Comparison of ENCODE assay signal across 8 mouse cellular contexts in genomic region chr7:72238575-72238974, GRCm38 (mm10).
DNase-seq lines count a peak whose midpoint lies in the region; ATAC-seq lines count a peak whose summit lies in the region.

No protein-coding gene starts in this region.

- H3K9me3 ChIP-seq in forebrain, embryonic 10.5 days, result no peaks in the 10 kb centered on the region
- H3K9me3 ChIP-seq in hindbrain, embryonic 11.5 days (ENCODE audit: control insufficient read depth, low read length), result no peaks in the 10 kb centered on the region

- DNase-seq in Muller cell, postnatal 12 days (ENCODE audit: inconsistent ontology term), result peak; percentile 47
- DNase-seq in brain, adult 2 months (ENCODE audit: low read depth, low spot score), result peak; percentile 85
- DNase-seq in forebrain, embryonic 10.5 days (ENCODE audit: extremely low spot score, low spot score), result peak; percentile 55
- DNase-seq in hindbrain, embryonic 11.5 days (ENCODE audit: low spot score), result peak; percentile 81
- DNase-seq in layer of hippocampus, adult 9-11 months, result peak; percentile 47
- DNase-seq in lung, postnatal 4 days, result peak; percentile 35 to 80
- DNase-seq in right cerebral cortex, postnatal 10 days (ENCODE audit: low spot score in 2 of 2), result peak; percentile 82 to 84
- no peak for DNase-seq in MN1 (ENCODE audit: low spot score)

- no peak overlapping the region for H3K27ac ChIP-seq in forebrain, embryonic 10.5 days
- H3K27ac ChIP-seq in hindbrain, embryonic 11.5 days (ENCODE audit: low read depth, low read length), result no peak overlapping the region

- no peaks in the 10 kb centered on the region for H3K4me1 ChIP-seq in forebrain, embryonic 10.5 days
- H3K4me1 ChIP-seq in hindbrain, embryonic 11.5 days (replicated peaks; ENCODE audit: control insufficient read depth, insufficient read depth, low read length), result no peaks in the 10 kb centered on the region

- H3K4me2 ChIP-seq in hindbrain, embryonic 11.5 days (replicated peaks; ENCODE audit: low read depth, low read length), result no peak overlapping the region

- H3K36me3 ChIP-seq in forebrain, embryonic 10.5 days (replicated peaks), result no peaks in the 10 kb centered on the region
- no peaks in the 10 kb centered on the region for H3K36me3 ChIP-seq in hindbrain, embryonic 11.5 days (ENCODE audit: control insufficient read depth, insufficient read depth, low read length)

- ATAC-seq in hindbrain, embryonic 11.5 days (ENCODE audit: low FRiP score), result no peak

- H3K27me3 ChIP-seq in forebrain, embryonic 10.5 days (ENCODE audit: poor library complexity, severe bottlenecking), result no peaks in the 10 kb centered on the region
- H3K27me3 ChIP-seq in hindbrain, embryonic 11.5 days (ENCODE audit: control insufficient read depth, insufficient read depth, low read length), result no peaks in the 10 kb centered on the region

- no peak overlapping the region for H3K4me3 ChIP-seq in forebrain, embryonic 10.5 days
- H3K4me3 ChIP-seq in hindbrain, embryonic 11.5 days (ENCODE audit: low read depth, low read length), result no peak overlapping the region

- WGBS in forebrain, embryonic 10.5 days, result 46% methylated on average over 4 of the region's 4 CpGs
- WGBS in hindbrain, embryonic 11.5 days, result 49% methylated on average over 4 of the region's 4 CpGs

- no peak overlapping the region for H3K9ac ChIP-seq in hindbrain, embryonic 11.5 days (ENCODE audit: low read depth, low read length)
